Mouse (Mus musculus) kidney, adult 18-20 months (tissue): ENCODE results near the gene Scfd2.
A peak's percentile ranks its signal among the peaks of the same experiment; 100 is the strongest.

Experiments
- DNase-seq: peaks from one replicate; pipeline ENCODE4 v3.0.0; 2021

The Scfd2 gene

GRCm38 (mm10) chr5:74307242-74307641 is 224.3 kb downstream of the Scfd2 start:
- no peak for DNase-seq

GRCm38 (mm10) chr5:74305533-74306189 is 225.9 kb downstream of the Scfd2 start:
- no peak for DNase-seq

- DNase-seq = peak; percentile 20
Observed at GRCm38 (mm10) chr5:74304767-74305166, 226.8 kb downstream of the Scfd2 start.

GRCm38 (mm10) chr5:74302331-74302730 is 229.2 kb downstream of the Scfd2 start:
- no peak for DNase-seq

GRCm38 (mm10) chr5:74301443-74301842 is 230.1 kb downstream of the Scfd2 start:
- no peak for DNase-seq

- no peak for DNase-seq
Observed at GRCm38 (mm10) chr5:74300931-74301330, 230.6 kb downstream of the Scfd2 start.

GRCm38 (mm10) chr5:74300140-74300539 is 231.4 kb downstream of the Scfd2 start:
- DNase-seq = no peak

GRCm38 (mm10) chr5:74297113-74297512 is 234.4 kb downstream of the Scfd2 start:
- DNase-seq = no peak

GRCm38 (mm10) chr5:74296096-74296495 is 235.5 kb downstream of the Scfd2 start:
- DNase-seq = no peak

GRCm38 (mm10) chr5:74293513-74293912 is 238.0 kb downstream of the Scfd2 start:
- no peak for DNase-seq

- DNase-seq = no peak
Observed at GRCm38 (mm10) chr5:74292050-74292449, 239.5 kb downstream of the Scfd2 start.

GRCm38 (mm10) chr5:74291575-74291974 is 240.0 kb downstream of the Scfd2 start:
- no peak for DNase-seq

GRCm38 (mm10) chr5:74289957-74290356 is 241.6 kb downstream of the Scfd2 start:
- DNase-seq = no peak

GRCm38 (mm10) chr5:74288206-74288605 is 243.4 kb downstream of the Scfd2 start:
- no peak for DNase-seq

GRCm38 (mm10) chr5:74286301-74286700 is 245.3 kb downstream of the Scfd2 start:
- DNase-seq = no peak

GRCm38 (mm10) chr5:74285764-74286163 is 245.8 kb downstream of the Scfd2 start:
- no peak for DNase-seq

GRCm38 (mm10) chr5:74285289-74285688 is 246.3 kb downstream of the Scfd2 start:
- no peak for DNase-seq

GRCm38 (mm10) chr5:74283545-74283944 is 248.0 kb downstream of the Scfd2 start:
- peak; percentile 27 for DNase-seq

- peak; percentile 76 for DNase-seq
Observed at GRCm38 (mm10) chr5:74281480-74281879, 250.1 kb downstream of the Scfd2 start.

- peak; percentile 19 for DNase-seq
Observed at GRCm38 (mm10) chr5:74279673-74280072, 251.9 kb downstream of the Scfd2 start.

- no peak for DNase-seq
Observed at GRCm38 (mm10) chr5:74278428-74278827, 253.1 kb downstream of the Scfd2 start.

GRCm38 (mm10) chr5:74277712-74278111 is 253.8 kb downstream of the Scfd2 start:
- peak; percentile 92 for DNase-seq

- no peak for DNase-seq
Observed at GRCm38 (mm10) chr5:74277216-74277615, 254.3 kb downstream of the Scfd2 start.

- no peak for DNase-seq
Observed at GRCm38 (mm10) chr5:74273313-74273712, 258.2 kb downstream of the Scfd2 start.

- no peak for DNase-seq
Observed at GRCm38 (mm10) chr5:74267736-74268369, 263.7 kb downstream of the Scfd2 start.
